Mouse (Mus musculus) left cerebral cortex, postnatal 14 days (tissue): Measurements from ENCODE around the gene AF366264. TPM values are rescaled to one million over a fixed set of nuclear protein-coding genes. Genes with fewer than 3 reads are reported as not detected.
"Not testable (repeated sequence)": the region's sequence is repeated elsewhere in the genome, so short reads cannot be mapped to it uniquely, and the experiment has no call there.

Source experiments
- DNase-seq, 2 experiments: peaks; one replicate each; pipeline ENCODE4 v3.0.0; 2021 to 2022; ENCODE audit warnings: low spot score in 2 of 2, mixed read lengths in 1 of 2
- intact Hi-C: fragments of 180-260 bp; cut with DNase I; formaldehyde crosslinking; loops from one replicate; pipeline ENCODE4 v1.15.1; 2025
- long read RNA-seq, 2 experiments: library from polyadenylated mRNA; stranded (forward); transcript quantifications; one replicate each; pipeline ENCODE4 v2.0.0; 2021
- total RNA-seq, 2 experiments: library from RNA; stranded (reverse); gene quantifications; 2 replicates each; pipeline ENCODE4 v1.2.3; 2021

Gene AF366264
- not detected for total RNA-seq
- long read RNA-seq, experiment 1, result 0 reads
- long read RNA-seq, experiment 2, result 0 reads

DNA sequence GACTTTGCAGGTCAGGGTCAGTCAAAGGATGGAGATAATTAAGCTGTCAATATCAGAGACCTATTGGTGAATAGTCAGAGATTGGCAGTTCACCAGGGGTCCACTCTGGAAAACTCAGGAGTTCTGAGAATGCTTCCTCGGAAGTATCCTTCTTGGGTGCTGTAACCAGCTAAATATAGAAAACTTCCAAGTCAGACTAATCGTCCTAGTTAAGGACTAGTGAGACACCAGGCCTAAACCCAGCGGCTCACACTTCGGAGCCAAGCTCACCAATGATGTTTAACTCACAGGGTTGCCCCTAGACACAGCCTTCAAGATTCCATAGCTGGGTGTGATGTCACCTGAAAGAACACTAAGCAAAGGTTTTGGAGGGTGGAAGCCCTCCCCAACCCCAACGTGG is at the start of gene AF366264:
AF366264 (minus strand) TSS at position 101 of the 400 bp plus-strand sequence.
- intact Hi-C loops, DNase-seq: not testable (repeated sequence)

DNA sequence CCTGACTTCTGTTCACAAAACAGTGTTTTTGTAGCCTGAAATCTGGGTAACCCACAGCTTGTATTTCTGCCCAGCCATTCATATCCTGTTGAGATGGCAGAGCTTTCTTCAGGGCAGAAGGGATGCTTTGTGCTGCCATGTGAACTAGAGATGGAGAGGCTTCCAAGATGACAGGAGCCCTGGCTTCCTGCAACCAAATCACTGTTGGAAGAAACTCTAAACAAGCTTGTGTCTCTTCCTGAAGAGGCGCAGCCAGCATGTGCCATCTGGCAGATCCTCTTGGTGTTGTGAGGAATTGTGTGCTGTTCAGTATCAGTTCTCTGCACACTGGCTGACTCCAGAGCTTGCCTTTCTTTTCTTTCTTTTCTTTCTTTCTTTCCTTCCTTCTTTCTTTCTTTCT is 5.1 kb upstream of the AF366264 start:
- DNase-seq, intact Hi-C loops: not testable (repeated sequence)

DNA sequence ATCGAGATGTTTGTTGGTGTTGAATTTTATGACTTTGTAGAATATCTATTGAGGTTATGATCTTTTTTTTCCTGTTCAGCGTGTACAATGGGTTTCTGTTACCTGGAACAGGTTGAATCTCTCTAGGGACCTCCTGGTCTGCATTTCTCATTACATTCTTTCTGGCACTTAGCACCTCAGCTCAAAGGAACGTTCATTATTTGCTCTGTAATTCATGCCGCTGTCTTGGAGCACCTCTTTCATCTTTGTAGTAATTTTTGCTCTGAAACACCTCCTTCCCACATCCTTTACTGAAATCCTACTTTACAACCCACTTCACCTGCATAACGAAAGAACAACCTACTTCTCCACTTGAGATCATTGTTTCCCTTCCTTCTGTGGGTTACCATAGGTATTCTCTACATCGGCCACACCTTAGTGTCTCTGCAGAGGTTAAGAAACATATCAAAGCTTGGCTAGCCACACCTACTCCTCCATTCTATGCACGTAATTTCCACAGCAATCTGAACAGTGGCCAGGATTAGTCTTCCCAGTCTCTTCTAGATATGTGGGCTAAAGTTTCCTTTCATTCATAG is 9.5 kb downstream of the AF366264 start:
- intact Hi-C loops, result no loop called here
- no peak for DNase-seq

DNA sequence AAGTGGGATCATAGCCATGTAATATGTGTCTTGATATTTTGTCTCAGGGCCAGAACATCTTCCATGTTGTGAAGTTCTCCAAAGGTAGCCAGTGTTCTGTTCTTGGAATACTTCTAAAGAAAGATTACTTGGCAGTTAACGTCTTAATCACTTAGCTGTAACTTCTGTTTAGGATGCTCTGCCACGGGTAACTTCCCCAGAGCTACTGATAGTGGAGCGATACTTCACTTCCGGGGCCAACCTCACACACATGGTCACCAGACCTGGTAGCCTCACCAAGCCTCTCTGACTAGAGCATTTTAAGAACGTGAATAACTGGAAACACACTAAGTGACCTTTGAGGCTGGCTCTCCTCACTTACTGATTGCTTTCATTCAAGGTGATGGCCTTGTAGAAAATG is 38.6 kb downstream of the AF366264 start:
- no peak for DNase-seq
- intact Hi-C loops, result no loop called here

DNA sequence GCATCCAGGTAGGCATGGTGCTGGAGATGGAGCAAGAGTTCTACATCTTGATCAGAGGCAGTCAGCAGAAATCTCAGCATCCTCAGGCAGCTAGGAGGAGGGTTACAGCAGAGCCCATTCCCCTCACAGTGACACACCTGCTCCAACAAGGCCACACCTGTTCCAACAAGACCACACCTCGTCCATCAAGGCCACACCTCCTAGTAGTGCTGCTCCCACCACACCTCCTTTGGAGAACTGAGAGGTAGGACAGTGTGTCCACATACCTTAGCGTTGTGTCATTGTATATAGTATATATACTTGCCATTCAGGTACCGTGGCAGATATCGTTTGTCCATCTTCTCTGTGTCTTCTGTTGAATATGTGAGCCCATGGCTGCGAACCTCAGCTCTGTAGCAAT is 40.5 kb downstream of the AF366264 start:
- DNase-seq, result no peak
- intact Hi-C loops, result no loop called here

DNA sequence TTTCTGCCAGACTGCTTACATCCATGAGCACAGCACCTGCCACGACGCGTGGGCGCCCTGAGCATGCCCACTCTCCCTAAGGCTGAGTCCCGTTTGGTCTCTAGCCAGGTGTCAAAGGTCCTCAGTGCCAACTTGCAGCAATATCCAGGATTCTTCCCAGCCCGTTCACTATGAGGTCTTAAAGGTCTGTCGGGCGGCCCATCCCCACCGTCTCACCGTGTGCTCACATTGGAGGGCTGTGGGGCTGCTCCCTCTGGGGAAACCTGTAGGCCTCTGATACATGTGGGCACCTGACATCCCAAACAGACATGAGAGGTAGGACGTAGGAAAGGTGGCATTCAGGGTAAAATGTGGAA is 44.5 kb downstream of the AF366264 start:
- intact Hi-C loops, result no loop called here
- no peak for DNase-seq

DNA sequence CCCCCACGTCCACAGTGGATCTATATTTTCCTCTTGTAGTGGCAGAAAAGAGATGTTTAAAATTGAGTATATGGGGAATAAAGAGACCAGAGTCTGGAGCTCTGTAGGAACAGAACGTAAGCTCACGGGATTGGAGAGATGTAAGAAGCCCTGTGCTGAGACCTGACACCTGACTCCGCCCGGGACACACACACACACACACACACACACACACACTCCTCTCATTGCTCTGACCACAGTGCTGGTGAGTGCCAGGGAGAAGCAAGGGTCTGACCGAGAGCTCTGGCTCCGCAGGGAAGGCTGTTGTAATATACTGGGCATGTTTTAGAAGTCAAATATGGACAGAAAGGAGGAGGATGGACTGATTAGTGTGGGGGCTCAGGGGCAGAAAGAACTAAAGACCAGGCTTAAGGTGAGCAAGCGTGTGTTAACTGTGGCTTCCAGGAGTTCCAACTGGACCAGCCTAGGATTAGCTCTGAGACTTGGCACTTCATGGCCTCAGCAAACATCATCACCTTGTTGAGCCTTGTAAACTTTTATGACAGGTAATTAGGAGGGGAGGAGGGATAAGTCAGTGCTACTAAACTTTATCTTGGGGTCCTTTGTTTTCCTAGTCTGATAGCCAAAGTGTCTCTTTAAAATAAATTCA is 45.0 kb downstream of the AF366264 start:
- intact Hi-C loops, result no loop called here
- DNase-seq, result no peak

DNA sequence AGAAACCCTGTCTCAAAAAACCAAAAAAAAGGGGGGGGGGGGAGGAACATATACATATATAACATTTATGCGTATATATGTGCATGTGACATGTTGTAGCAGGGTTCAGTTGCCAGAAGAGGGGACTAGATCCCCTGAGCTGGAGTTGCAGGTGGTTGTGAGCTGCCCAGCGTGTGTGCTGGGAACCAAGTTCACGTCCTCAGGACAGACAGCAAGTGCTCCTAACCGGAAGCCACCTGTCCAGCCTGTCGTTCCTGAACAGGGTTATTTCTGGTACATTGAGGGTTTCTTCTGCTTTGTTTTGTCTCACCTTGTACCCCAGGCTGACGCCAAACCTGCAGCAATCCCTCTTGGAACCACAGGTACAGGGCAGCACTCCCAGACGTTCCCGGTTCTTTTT is 48.6 kb downstream of the AF366264 start:
- intact Hi-C loops, result no loop called here

DNA sequence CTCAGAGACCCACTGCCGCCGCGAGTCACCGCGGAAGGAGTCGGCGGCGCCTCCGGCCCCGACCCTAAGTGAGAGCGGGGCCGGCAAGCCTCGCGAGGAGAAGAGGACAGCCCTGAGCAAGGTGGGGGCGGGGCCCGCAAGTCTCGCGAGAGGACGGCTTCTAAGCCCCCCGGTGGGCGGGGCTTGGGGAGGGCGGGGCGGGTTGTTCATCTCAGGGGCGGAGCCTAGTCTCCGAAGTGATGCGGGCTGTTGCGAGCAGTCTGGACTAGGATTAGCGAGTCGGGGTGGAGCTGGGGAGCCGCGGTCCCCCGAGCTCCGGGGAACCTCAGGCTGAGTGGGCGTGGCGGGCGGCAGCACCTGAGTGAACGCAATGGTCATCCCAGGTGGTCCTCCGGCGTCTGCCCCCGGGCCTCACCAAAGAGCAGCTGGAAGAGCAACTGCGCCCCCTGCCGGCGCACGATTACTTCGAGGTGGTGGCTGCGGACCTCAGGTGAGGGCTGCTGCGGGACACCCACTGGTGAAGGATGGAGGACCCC is 52.4 kb downstream of the AF366264 start:
- intact Hi-C loops, result no loop called here
- peak; percentile 97 for DNase-seq

More for the DNA sequence above, 48.6 kb downstream of the AF366264 start:
- no peak for DNase-seq

DNA sequence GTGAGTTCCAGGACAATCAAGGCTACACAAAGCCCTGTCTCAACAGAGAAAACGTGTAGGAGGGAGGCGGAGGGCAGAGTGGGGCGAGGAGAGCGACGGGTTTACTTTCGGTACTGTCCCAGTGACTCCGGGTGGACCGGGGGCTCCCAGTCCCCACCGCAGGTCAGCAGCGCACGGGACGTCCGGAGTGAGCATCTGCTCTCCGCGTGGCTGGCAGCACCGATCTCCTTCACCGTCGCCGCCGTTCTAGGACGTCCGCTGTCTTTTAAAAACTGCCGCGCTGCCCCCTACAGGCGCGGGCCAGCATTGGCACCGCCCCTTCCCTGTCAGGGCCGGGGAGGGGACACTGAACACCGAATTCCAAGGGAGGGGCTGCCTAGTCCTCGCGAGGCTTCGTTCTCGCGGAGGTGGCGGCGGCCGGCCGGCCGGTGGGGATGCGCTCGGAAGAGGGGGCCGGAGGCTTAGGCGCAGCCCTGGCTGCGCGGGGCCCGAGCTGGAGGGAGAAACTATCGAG is 52.9 kb downstream of the AF366264 start, which contains the start of gene Upf3a:
Upf3a (plus strand) TSS at position 366 of the 514 bp plus-strand sequence.
- intact Hi-C loops, result no loop called here
- DNase-seq, result peak; percentile 90 to 93

Other genes starting within 250 kb of the AF366264 start
- 10 to 100 TPM; 61.2 to 61.6 TPM for gene Rasa3, start 160.8 kb downstream of the AF366264 start, total RNA-seq
- gene Cfap97d2, start 132.5 kb downstream of the AF366264 start, total RNA-seq, result 1 to 10 TPM in 1 of 2 experiments, under 1 TPM in 1; 0.79 to 1.7 TPM
- 10 to 100 TPM; 54.2 to 57.4 TPM for gene Cdc16, start 80.7 kb downstream of the AF366264 start, total RNA-seq
- 10 to 100 TPM; 37.2 to 38.0 TPM for gene Upf3a, start 52.8 kb downstream of the AF366264 start, total RNA-seq
- gene Champ1, start 31.3 kb upstream of the AF366264 start, total RNA-seq, result 10 to 100 TPM; 30.2 to 31.9 TPM
- 10 to 100 TPM; 30.5 to 32.2 TPM for gene Coprs, start 51.9 kb upstream of the AF366264 start, total RNA-seq